Mouse (Mus musculus): ENCODE measurements around the gene Dis3l2. TPM values are rescaled to one million over a fixed set of nuclear protein-coding genes. Genes with fewer than 3 reads are reported as not detected.

Dis3l2 gene
- polyA plus RNA-seq, 1 experiment, result 22.6 TPM

GRCm38 (mm10) chr1:86969173-86969725, 265.6 kb downstream of the Dis3l2 start:
- H3K4me1 ChIP-seq (ENCODE audit: control insufficient read depth, insufficient read depth, low read length), result peaks cover 3% of the 10 kb centered on the region
- DNase-seq, result peak; percentile 32 to 38
- H3K27ac ChIP-seq (ENCODE audit: insufficient read depth, low read length), result no peak overlapping the region
- H3K4me3 ChIP-seq (replicated peaks; ENCODE audit: insufficient read depth, low read depth, low read length), result no peak overlapping the region
- no peaks in the 10 kb centered on the region for H3K27me3 ChIP-seq (ENCODE audit: control insufficient read depth, insufficient read depth, low read length)
- TF ChIP-seq POLR2A (IDR thresholded peaks at IDR 0.05; ENCODE audit: borderline replicate concordance, insufficient read depth, low read length), result no peak
- TF ChIP-seq CTCF (IDR thresholded peaks at IDR 0.05; ENCODE audit: borderline replicate concordance, insufficient read depth, low read depth, low read length), result no peak
- WGBS, result 52% methylated on average over 11 of the region's 11 CpGs

DNA sequence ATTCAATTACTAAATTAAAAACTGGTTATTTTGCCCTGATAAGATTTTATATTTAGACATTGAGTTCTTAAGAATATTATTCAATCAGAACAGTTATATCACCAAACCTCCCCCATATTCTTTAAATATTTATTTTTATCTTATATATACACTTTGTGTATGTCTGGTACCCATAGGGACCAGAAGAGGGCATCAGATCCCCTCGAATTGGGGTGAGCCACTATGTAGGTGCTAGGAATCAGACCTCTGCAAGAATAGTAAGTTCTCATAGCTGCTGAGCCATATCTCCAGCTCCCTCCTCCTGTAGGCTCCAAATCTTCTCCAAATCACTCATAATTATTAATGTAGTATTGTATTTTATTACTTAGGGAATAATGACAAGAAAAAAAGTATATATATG, 269.1 kb downstream of the Dis3l2 start:
- DNase-seq, result no peak
- no peak overlapping the region for H3K27ac ChIP-seq (ENCODE audit: insufficient read depth, low read length)
- TF ChIP-seq POLR2A (IDR thresholded peaks at IDR 0.05; ENCODE audit: borderline replicate concordance, insufficient read depth, low read length) (no peak), CTCF (IDR thresholded peaks at IDR 0.05; ENCODE audit: borderline replicate concordance, insufficient read depth, low read depth, low read length) (no peak)
- H3K27me3 ChIP-seq (ENCODE audit: control insufficient read depth, insufficient read depth, low read length), result no peaks in the 10 kb centered on the region
- peaks cover 3% of the 10 kb centered on the region for H3K4me1 ChIP-seq (ENCODE audit: control insufficient read depth, insufficient read depth, low read length)
- no peak overlapping the region for H3K4me3 ChIP-seq (replicated peaks; ENCODE audit: insufficient read depth, low read depth, low read length)
- WGBS, result 47% methylated on average over 1 of the region's 1 CpGs

GRCm38 (mm10) chr1:86977018-86977417, 273.4 kb downstream of the Dis3l2 start:
- no peaks in the 10 kb centered on the region for H3K4me1 ChIP-seq (ENCODE audit: control insufficient read depth, insufficient read depth, low read length)
- no peak overlapping the region for H3K27ac ChIP-seq (ENCODE audit: insufficient read depth, low read length)
- no peaks in the 10 kb centered on the region for H3K27me3 ChIP-seq (ENCODE audit: control insufficient read depth, insufficient read depth, low read length)
- no peak for DNase-seq
- 98% methylated on average over 1 of the region's 1 CpGs for WGBS
- H3K4me3 ChIP-seq (replicated peaks; ENCODE audit: insufficient read depth, low read depth, low read length), result no peak overlapping the region
- TF ChIP-seq CTCF (IDR thresholded peaks at IDR 0.05; ENCODE audit: borderline replicate concordance, insufficient read depth, low read depth, low read length), result no peak
- TF ChIP-seq POLR2A (IDR thresholded peaks at IDR 0.05; ENCODE audit: borderline replicate concordance, insufficient read depth, low read length), result no peak

GRCm38 (mm10) chr1:86986372-86986771, 282.8 kb downstream of the Dis3l2 start:
- H3K4me1 ChIP-seq (ENCODE audit: control insufficient read depth, insufficient read depth, low read length), result no peaks in the 10 kb centered on the region
- H3K4me3 ChIP-seq (replicated peaks; ENCODE audit: insufficient read depth, low read depth, low read length), result no peak overlapping the region
- H3K27ac ChIP-seq (ENCODE audit: insufficient read depth, low read length), result no peak overlapping the region
- no peak for TF ChIP-seq CTCF (IDR thresholded peaks at IDR 0.05; ENCODE audit: borderline replicate concordance, insufficient read depth, low read depth, low read length)
- no peak for TF ChIP-seq POLR2A (IDR thresholded peaks at IDR 0.05; ENCODE audit: borderline replicate concordance, insufficient read depth, low read length)
- DNase-seq, result no peak
- no peaks in the 10 kb centered on the region for H3K27me3 ChIP-seq (ENCODE audit: control insufficient read depth, insufficient read depth, low read length)

DNA sequence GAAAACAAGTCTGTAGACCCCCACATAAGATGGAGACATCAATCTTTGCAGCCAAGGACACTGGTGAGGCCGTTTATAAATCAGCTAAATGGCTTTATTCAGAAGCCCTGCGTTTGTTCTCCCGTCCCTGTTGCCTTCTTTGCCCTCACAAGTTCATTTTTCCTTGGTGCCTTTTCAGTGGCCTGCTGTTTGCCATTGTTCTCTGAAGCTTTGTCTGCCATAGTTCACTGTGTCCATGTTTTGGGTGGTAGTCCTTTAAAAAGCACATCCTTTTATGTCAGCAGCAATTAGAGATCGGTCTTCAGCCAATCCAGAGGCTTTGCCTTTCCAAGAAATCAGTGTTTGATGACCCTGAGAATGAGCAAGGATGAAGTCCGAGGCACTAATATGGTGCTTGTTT, 289.2 kb downstream of the Dis3l2 start:
- peaks cover 8% of the 10 kb centered on the region; the same call in 1 of the 2 replicates for H3K4me1 ChIP-seq (ENCODE audit: control insufficient read depth, insufficient read depth, low read length)
- WGBS, result 85% methylated on average over 5 of the region's 5 CpGs
- no peak overlapping the region for H3K27ac ChIP-seq (ENCODE audit: insufficient read depth, low read length)
- H3K27me3 ChIP-seq (ENCODE audit: control insufficient read depth, insufficient read depth, low read length), result no peaks in the 10 kb centered on the region
- DNase-seq, result no peak
- TF ChIP-seq POLR2A (IDR thresholded peaks at IDR 0.05; ENCODE audit: borderline replicate concordance, insufficient read depth, low read length) (no peak), CTCF (IDR thresholded peaks at IDR 0.05; ENCODE audit: borderline replicate concordance, insufficient read depth, low read depth, low read length) (no peak)
- no peak overlapping the region for H3K4me3 ChIP-seq (replicated peaks; ENCODE audit: insufficient read depth, low read depth, low read length)

DNA sequence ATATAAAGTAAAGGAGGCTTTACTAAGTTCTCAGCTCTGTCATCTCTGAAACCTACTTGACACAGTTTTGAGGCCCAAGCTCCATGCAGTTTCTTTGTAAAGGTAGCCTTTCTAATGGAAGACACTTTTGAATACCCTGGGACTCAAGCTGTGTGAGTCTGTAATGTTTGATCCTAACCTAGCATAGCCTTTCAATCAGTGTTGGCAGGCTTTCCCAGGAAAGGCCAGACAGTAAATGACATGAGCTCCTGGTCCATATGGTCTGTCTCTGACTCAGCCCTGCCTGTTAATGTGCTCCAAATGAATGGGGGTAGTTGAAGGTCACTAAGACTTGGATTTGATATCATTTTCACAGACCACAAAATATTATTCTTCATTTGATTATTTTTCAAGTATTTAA, 290.4 kb downstream of the Dis3l2 start:
- no peaks in the 10 kb centered on the region for H3K27me3 ChIP-seq (ENCODE audit: control insufficient read depth, insufficient read depth, low read length)
- TF ChIP-seq CTCF (IDR thresholded peaks at IDR 0.05; ENCODE audit: borderline replicate concordance, insufficient read depth, low read depth, low read length) (no peak), POLR2A (IDR thresholded peaks at IDR 0.05; ENCODE audit: borderline replicate concordance, insufficient read depth, low read length) (no peak)
- H3K4me1 ChIP-seq (ENCODE audit: control insufficient read depth, insufficient read depth, low read length), result peaks cover 8% of the 10 kb centered on the region; the same call in 1 of the 2 replicates
- no peak overlapping the region for H3K27ac ChIP-seq (ENCODE audit: insufficient read depth, low read length)
- H3K4me3 ChIP-seq (replicated peaks; ENCODE audit: insufficient read depth, low read depth, low read length), result no peak overlapping the region
- peak in 1 of 2 experiments; percentile 67 for DNase-seq

DNA sequence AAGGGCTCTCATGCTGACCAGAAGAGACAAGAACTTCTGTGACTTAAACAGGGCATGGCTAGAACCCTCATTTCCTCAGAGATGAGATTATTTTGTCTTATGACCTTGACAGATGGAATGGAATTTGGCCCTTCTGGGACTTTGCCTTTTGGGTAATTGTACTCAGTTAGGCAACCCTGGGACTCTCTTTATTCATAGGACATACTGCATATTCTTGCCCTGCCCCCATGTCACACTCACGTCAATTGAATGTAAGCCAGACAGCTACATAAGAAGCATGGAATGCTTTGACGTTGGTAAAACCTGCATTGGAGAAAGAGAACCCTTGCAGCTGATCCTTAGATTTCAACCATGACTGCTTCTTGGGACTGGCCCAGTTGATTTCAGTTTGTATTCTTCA, 294.4 kb downstream of the Dis3l2 start:
- Histone ChIP-seq H3K27me3 (ENCODE audit: control insufficient read depth, insufficient read depth, low read length) (no peaks in the 10 kb centered on the region), H3K4me3 (replicated peaks; ENCODE audit: insufficient read depth, low read depth, low read length) (no peak overlapping the region), H3K4me1 (ENCODE audit: control insufficient read depth, insufficient read depth, low read length) (peaks cover 8% of the 10 kb centered on the region; the same call in 1 of the 2 replicates), H3K27ac (ENCODE audit: insufficient read depth, low read length) (no peak overlapping the region)
- no peak for DNase-seq
- TF ChIP-seq CTCF (IDR thresholded peaks at IDR 0.05; ENCODE audit: borderline replicate concordance, insufficient read depth, low read depth, low read length) (no peak), POLR2A (IDR thresholded peaks at IDR 0.05; ENCODE audit: borderline replicate concordance, insufficient read depth, low read length) (no peak)
- WGBS, result 86% methylated on average over 2 of the region's 2 CpGs

GRCm38 (mm10) chr1:87001365-87001764, 297.8 kb downstream of the Dis3l2 start:
- WGBS, result 68% methylated on average over 5 of the region's 5 CpGs
- Histone ChIP-seq H3K27me3 (ENCODE audit: control insufficient read depth, insufficient read depth, low read length) (no peaks in the 10 kb centered on the region), H3K4me1 (ENCODE audit: control insufficient read depth, insufficient read depth, low read length) (0 out of 2 replicates have a peak, but pooled peaks cover 1% of the 10 kb centered on the region), H3K4me3 (replicated peaks; ENCODE audit: insufficient read depth, low read depth, low read length) (no peak overlapping the region), H3K27ac (ENCODE audit: insufficient read depth, low read length) (no peak overlapping the region)
- TF ChIP-seq CTCF (IDR thresholded peaks at IDR 0.05; ENCODE audit: borderline replicate concordance, insufficient read depth, low read depth, low read length), result no peak
- no peak for TF ChIP-seq POLR2A (IDR thresholded peaks at IDR 0.05; ENCODE audit: borderline replicate concordance, insufficient read depth, low read length)
- DNase-seq, result no peak

All from cerebellum, adult 2 months (tissue).